Mouse (Mus musculus): ENCODE measurements around the gene Serpinf1.

DNA sequence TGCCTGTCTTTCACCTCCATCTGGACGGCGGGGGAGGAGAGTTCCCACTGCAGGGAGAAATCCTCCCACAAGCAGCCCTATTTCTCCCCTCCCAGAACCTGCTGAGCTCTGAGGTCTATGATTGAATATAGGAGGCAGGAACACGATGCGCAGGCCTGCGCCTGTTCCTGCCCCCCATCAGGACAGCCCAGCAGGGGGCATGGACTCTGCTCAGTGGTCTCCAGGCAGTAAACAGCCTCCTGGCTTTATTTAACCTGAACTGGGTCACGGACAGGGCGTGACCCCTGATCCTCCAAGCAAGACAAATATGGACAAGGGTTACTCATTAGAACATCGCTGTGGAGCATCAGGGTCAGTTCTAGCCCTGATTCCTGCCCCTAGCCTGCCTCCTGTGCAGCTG lies 21.2 kb upstream of the Serpinf1 start:
- no peak for TF ChIP-seq POLR2A (IDR thresholded peaks at IDR 0.05; ENCODE audit: borderline replicate concordance, insufficient read depth, low read length)
- no peak for TF ChIP-seq CTCF (IDR thresholded peaks at IDR 0.05; ENCODE audit: borderline replicate concordance, insufficient read depth, low read depth, low read length)
